Mouse (Mus musculus) liver, adult (tissue): ENCODE measurements around the gene Olfr1294.

ENCODE experiments used
- GATA4 ChIP-seq: IDR thresholded peaks from 2 replicates; pipeline ENCODE4 v1.6.1; 2014; ENCODE audit warnings: mild to moderate bottlenecking, low read length; ENCODE audit not compliant: insufficient replicate concordance

Gene Olfr1294

GRCm38 (mm10) chr2:111540191-111540590 lies at the start of gene Olfr1294:
Gene Olfr1294 (minus strand): TSS chr2:111540291.
- TF ChIP-seq GATA4 = no peak

- no peak for TF ChIP-seq GATA4
These were observed 29.5 kb upstream of the Olfr1294 start, which contains the start of gene Olfr1295 for GRCm38 (mm10) chr2:111569581-111569980. Gene Olfr1295 (minus strand): TSS chr2:111569681.

- TF ChIP-seq GATA4 = no peak
These were observed 15.2 kb downstream of the Olfr1294 start, which contains the start of gene Olfr1293-ps for GRCm38 (mm10) chr2:111524903-111525302. Gene Olfr1293-ps (plus strand): TSS chr2:111525203.

- TF ChIP-seq GATA4 = no peak
These were observed 22.6 kb downstream of the Olfr1294 start for GRCm38 (mm10) chr2:111517451-111517850.

- TF ChIP-seq GATA4 = no peak
These were observed 43.2 kb downstream of the Olfr1294 start, which contains the start of gene Olfr1291-ps1 for GRCm38 (mm10) chr2:111496880-111497279. Gene Olfr1291-ps1 (plus strand): TSS chr2:111497180.

- no peak for TF ChIP-seq GATA4
These were observed 46.4 kb downstream of the Olfr1294 start, which contains the start of gene Olfr1290 for GRCm38 (mm10) chr2:111493729-111494128. Gene Olfr1290 (minus strand): TSS chr2:111493829.
